Mouse (Mus musculus) testis, postnatal 14 days (tissue): ENCODE measurements around the gene Mypn.

Experiments used
- DNase-seq: peaks from one replicate; pipeline ENCODE4 v3.0.0; 2021; ENCODE audit warnings: low spot score

Gene Mypn

DNA sequence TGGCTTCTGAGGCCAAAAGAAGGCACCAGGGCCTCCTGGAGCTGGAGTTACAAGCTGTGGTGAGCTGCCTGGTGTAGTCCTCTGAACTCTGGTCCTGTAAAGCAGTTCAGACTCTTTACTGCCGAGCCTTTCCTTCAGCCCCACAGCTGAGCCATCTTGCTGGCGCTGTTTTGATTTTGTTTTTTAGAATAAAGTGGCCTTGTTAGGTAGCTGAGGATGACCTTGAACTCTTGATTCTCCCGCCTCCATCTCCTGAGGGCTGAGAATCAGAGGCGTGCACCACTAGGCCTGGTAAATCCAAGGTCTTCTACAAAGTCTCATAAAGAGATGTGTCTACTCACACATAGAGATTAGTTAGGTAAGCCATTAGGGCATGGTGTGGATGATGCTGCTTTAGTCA is 49.0 kb downstream of the Mypn start:
- DNase-seq: no peak

DNA sequence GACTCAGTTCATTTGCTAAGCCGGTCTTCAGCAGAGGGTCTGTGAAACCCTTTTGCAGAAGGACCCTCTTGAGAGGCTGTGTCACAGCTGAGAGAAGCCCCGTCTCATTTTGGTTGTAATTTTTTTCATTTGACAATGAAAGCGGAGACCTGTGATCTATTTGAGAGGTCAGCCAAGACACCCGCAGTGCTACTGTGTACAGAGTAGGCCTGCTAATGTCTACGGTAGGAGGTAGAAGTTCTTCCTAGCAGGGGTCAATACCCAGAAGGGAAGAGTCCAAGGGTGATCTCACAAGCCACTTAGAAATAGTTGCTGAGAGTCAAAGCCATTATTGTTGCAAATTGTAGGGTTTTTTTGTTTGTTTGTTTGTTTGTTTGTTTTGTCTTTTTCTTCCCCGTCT is 49.5 kb downstream of the Mypn start:
- DNase-seq: no peak

DNA sequence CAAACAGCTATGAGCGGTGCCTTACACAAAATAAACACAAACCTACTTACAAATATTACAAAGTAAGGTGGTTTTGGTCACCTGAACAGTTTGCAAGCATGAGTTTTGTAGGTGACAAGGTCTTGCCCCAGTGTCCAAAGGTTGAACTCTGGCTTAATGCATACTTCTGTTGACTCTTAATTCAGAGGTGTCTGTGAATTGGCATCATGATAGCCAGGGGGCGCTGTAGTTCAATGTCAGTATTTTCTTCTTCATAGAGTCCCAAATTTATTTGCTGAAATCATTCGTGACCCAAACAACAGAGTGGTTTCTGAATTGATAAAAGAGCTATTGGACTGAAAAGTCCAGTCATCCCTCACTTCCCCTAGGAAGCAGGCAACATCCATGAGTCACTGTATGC is 50.2 kb downstream of the Mypn start:
- no peak for DNase-seq

DNA sequence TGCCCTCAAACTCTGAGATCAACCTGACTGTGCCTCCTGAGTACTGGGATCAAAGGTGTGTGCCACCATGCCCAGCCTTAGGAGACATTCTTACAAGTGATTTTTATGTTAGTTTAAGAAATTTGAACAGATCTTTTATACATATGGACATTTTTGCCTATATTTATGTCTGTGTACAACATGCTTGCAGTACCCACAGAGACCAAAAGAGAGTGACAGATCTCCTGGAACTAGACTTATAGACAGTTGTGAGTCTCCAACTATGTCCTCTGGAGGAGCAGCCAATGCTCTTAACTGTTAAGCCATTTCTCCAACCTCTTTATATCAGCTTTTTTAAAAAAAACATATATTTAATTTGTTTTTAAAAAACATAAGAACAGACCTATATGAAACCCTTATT is 51.4 kb downstream of the Mypn start:
- DNase-seq: no peak

DNA sequence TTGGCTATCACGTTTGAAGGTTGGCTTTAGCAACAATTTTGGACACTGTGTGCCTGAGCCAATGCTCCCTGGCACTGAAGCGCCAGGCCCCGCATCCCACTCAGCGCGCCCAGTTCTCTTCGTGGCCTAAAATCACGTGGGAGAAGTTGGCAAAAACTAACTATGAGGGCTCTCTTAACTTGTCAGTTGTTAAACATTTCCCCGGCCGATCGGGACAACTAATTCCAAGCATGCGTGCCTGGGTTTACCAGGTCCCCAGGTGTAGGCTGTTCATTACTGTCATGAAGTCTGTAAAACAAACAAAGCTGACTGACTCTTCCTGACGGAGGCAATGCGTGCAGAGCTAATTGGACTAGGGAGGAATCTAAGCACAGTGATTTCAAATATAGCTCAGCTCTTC is 61.1 kb downstream of the Mypn start:
- peak; percentile 62 for DNase-seq

DNA sequence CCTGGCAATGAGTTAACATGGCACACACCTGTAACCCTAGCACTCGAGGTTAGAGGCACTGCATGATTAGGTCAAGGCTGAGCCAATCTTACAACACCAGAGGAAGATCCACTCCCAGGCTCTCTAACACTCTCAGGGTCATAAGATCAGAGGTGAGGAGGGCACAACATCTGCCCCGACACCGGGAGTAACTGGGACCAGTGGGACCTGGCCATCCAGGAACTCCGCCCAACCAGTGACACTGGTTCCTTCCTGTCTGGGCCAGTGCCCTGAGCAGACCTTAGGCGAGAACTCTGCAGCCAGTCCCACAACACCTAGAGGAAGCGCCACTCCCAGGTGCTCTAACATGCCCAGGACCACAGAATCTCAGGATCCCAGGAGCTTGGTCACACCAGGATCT is 67.3 kb downstream of the Mypn start:
- no peak for DNase-seq

DNA sequence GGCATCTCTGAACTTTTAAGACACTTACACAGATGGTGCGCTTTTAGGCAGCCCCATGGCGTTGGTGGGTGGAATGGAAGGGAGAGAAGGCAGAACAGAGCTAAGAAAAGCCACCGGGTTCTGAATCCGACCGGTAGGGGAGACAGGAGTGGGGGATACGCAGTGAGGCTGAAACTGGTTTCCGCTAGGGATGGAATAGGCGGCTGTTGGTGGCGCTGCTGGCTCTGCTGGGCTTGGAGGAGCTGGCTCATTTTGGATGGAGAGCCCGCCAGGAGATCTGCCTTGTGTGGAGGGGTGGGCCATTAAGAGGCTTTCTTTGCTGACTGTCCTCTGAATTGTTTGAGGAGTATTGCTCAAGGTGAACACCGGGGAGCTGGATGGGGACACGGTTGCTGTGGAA is 68.1 kb downstream of the Mypn start:
- no peak for DNase-seq

DNA sequence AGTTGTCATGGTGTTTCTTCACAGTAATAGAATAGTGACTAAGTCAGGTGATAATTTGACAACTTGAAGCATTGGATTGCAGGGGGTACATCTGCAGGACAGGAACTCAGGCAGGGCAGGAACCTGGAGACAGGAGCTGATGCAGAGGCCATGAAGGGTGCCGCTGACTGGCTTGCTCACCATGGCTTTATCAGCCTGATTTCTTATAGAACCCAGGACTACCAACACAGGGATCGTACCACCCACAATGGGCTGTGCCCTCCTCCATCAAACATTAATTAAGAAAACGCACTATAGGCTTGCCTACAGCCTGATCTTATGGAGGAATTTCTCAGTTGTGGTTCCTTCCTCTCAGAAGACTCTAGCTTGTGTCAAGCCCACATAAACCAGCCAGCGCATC is 70.4 kb downstream of the Mypn start:
- DNase-seq: no peak

DNA sequence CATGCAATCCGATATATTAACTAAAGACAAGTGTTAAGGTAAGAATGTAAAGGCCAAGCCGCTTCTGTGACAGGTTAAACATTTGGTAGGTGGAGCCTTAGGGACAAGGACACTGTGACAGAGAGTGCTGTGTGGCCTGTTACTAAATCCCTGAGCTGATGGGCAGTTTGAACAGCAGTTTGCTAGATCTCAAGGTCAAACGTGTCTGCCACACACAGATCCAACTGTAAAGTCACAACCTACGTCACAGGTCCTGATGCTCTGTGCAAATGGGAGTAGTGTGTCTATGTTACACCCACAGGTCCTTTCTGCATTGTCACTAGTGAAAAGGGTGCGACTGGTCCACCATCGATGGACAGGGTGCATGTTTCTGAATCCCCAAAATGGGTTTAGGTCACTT is 71.4 kb downstream of the Mypn start:
- no peak for DNase-seq

DNA sequence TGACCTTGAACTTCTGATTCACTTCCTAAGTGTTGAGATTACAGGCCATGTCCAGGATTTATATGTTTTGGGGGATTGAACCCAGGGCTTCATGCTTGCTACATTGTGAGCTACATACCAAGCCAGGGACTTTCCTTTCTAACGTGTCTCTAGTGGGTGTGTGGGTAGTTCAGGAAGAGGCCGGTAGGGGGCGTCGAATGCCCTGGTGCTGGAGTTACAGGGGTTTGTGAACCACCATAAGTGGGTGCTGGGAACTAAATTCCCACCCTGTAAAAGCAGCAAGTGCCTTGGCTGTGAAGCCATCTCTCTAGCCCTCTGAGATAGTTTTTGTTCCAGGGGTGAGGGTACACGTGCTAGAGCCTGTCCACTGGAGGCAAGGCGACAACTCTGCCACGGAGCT is 73.3 kb downstream of the Mypn start:
- peak; percentile 65 for DNase-seq

DNA sequence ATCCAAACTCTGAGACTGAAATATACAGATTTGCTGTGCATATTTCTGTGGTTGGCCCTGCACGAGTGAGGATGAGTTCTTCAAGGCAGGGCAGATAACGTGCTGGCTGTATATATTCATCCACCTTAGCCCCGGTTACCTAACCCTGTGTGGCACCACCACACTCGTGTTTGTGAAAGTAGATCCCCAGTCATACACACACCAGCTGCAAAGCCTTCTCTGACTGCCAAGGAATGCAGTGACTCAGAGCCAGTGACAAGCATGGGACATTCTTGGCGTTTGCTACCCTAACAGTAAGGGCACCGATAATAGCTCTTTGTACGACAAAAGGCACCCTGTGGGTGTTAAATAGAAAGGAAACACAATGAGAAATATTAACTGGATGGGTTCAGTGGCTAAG is 75.5 kb downstream of the Mypn start:
- no peak for DNase-seq

DNA sequence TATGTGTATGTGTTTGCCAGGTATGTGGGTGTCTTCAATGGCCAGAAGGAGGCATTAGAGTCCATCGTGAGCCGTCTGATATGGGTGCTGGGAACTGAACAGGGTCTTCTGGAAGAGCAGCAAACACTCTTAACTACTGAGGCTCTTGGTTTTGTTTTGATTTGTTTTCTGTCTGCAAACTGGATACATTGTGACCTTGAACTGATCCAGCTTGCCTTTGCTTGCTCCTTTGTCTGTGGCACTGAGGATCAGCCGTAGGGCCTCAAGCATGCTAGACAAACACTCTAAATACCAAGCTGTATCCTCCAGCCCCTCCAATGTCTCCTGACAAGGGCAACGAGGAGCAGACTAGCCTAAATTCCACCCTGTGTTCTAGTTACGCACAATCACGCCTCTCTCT is 76.6 kb downstream of the Mypn start:
- DNase-seq: no peak

DNA sequence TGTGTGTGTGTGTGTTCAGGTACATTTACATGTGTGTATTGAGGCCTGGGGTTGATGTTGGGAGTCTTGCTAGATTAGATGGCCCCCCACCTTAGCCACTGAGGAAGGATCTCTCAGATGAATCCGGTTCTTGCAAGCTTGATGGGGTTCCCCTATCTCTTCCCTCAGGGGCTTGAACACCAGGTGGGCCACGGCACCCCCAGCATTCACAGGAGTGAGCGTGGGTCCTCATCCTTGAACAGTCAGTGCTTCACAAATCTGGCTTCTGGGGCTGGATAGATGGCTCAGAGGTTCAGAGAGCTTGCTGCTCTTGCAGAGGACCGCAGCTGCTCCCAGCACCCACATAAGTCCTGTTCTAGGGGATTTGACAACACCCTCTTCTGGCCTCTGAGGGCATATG is 77.6 kb downstream of the Mypn start:
- DNase-seq: no peak

DNA sequence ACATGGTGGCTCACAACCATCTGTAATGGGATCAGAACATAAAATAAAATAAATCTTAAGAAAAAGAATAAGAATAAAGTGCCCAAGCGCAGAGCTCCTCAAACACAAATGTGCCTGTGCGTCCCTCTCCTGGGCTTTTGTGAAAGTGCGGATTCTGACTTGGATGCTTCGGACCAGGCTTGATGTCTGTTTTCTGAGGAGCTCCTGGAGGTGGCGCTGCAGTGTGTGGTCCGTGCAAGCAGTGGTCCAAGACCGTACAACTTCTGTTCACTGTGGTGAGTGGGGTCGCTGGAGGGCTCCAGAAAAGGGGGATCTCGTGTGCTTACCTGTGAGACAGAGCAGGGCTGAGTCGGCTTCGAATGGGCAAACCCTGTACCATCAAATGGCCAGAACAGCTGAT is 78.4 kb downstream of the Mypn start:
- DNase-seq: no peak

DNA sequence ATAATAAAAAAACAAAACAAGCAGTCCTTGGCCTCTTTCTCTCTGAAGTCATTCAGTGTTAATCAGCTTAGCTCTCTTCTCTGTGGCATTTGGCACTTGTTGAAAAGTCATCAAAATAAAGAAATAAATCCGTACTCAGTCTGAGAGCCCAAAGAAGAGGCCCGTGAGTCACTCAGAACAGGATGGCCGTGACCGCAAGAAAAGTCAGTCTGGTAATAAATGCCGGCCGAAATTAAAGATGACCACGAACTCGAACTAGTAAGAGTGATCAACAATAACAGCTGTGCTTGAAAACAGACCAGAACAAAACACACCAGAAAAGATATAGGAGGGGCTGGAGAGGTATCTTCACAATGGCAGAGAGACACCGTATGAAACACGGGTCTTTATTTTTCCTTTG is 79.7 kb downstream of the Mypn start:
- DNase-seq: no peak

DNA sequence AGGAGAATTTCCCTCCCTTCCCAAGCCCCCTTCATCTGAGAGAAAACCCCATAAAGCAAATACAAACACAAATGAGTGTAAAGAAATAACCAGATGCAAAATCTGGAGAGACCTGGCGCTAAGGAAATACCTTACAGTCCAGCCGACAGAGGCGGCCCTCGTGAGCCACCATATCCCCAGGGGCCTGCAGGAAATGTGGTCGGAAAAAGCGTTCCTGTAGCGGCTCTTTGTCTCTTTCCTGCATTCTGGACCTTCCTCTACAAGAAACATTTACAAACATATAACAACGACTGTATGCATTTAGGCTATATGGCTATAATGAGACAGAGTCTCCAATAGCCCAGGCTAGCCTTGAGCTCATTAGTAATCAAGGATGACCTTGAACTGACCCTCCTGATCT is 80.6 kb downstream of the Mypn start:
- DNase-seq: no peak

DNA sequence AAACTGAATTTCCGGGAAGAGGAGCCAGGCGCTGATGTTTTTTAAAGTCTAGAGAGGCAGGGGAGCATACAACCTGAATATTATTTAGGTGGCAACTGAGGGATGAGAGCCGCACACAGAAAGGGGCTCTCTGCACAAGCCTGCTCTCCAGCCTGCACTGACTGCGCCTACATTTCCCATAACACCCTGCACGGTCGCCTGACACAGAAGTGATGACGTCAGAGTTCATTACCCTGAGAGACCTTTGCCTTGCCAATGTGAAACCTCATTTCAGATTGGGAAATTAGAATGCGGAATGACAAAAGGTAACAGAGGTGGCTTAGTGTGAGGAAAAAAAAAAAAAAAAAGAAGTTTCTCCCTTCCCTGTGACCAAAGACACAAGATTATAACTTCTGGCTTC is 81.2 kb downstream of the Mypn start:
- DNase-seq: no peak

DNA sequence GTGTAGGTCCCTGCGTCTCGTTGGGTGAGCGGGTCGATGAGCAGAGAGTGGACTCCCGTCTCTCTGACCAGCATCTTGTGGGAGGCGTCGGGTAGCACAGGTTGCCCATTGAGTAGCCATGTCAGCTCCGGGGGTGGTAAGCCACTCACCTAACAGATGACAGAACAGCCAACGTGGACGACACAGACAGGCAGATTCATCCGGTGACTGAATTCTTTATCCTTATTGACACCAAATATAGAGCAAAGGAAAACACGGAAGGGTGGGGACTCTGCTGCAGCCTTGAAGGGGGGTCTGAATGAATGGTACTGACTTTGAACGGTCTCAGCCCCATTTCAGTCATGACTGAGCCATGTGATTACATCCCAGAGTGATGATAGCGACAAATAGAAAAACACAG is 81.8 kb downstream of the Mypn start:
- DNase-seq: no peak

DNA sequence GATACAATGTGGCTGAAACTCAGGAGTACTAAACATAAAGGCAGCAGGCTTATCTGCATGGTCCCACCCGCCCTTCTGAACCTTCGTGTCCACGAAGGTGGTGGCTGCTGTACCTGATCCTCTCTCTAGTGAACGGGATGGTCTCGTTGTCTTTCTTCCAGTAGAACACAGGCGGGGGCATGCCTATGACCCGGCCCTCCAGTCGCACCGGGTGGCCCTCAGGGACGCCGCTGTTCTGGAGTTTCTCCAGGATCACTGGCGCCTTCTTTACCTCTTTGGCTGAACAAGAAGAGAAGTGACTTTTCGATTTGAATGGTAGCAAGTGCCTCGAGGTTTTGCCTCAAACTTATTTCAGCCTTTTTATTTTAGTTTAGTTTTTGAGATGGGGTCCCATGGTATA is 83.8 kb downstream of the Mypn start:
- DNase-seq: no peak

DNA sequence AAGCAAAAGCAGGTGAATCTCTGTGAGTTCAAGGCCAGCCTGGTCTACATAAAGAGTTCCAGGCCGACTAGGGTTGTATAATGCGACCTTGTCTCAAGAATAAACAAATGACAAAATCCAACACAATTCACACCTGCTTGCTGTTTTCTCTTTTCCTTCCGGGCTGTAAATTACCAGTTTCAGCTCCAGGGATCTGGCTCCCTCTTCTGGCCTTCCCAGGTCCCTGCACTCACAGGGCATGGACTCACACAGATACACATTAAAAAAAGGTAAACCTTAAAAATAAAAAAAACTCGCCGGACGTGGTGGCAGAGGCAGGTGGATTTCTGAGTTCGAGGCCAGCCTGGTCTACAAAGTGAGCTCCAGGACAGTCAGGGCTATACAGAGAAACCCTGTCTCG is 86.2 kb downstream of the Mypn start:
- no peak for DNase-seq

DNA sequence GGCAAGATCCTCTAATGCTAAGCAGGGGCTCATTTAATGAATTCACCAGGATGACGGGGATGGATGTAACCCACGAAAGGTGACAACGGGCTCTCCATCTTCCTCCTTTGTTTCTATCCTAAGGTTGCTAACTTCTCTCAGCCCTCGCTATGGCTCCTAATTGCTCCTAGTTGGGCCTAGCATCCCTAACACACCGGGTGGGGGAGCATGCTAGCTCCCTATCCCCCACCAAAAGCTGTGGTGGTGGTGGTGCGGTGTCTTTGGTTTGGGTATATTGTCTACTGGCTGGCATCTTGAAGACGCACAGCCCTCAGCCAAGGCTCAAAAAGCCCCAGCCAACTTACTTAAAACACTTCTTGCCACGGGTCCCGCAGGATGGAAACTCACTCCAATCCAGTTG is 87.4 kb downstream of the Mypn start:
- DNase-seq: no peak

DNA sequence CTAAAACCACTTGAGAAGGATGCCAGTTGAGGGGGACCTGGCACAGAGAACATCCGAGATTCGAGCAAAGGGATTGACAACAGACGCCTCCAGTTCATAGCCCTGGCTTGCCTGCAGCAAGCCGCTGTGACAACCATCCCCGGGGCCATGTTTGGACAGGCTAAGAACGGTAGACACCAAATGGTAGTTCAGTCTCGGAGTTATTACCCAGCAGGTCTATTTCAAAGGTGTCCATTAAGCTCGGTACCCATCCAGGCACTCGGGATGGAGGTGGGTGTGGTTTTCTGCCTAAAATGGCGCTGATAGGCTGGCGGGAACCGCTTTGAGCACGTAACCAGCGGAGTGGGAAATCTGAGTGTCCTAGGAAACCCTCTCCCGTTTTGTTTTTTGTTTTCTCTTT is 87.9 kb downstream of the Mypn start:
- no peak for DNase-seq

DNA sequence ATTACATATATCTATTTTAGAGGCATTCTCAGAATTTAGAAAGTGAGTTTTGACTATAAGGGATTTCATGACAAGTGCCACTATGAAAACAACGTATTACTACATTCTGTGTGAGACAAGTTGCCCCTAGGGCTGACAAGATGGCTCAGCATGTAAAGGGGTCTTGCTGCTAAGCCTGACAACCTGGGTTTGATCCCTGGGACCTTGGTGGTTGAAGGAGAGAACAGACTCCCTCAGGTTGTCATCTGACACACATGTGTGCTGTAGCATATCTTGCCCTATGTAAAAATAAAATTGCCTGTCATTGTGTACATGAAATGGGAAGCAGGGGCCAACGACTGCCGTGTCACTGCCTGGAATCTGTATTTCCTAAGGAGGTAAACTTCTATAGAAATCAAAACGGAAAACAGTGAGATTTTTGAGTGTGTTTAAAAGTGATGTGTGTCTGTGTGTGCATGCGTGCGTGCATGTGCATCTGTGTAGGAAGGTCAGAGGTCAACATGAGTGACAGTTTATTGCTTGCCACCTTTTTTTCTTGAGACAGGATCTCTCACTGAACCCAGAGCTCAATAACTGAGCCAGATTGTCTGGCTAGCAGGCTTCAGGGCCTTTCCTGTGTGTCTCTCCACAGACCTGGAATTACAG is 89.9 kb downstream of the Mypn start:
- DNase-seq: no peak

DNA sequence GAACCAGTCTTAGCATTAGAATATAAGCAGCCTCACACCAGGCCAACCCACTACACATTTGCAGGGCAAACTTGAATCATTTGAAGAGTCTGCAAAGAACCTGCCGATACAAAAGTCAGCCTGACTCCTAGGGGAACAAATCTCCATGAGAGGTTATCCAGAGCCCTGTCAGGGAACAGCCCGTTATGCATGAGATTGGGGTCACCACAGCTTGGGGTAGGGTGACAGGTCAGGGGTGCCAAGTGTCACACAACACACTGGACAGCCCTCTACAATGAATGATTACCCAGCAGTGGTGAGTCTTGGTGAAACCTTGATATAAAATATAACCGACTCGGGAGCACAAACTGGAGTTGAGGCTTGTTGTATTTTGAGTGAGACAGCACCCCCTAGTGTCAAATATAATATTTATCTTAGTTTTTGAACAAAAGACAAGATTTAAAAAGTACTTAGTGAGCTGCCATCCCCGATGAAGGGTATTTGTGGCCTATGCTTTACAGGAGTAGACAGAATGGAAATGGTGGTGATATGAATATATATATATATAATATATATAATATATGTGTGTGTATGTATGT is 90.6 kb downstream of the Mypn start:
- no peak for DNase-seq

DNA sequence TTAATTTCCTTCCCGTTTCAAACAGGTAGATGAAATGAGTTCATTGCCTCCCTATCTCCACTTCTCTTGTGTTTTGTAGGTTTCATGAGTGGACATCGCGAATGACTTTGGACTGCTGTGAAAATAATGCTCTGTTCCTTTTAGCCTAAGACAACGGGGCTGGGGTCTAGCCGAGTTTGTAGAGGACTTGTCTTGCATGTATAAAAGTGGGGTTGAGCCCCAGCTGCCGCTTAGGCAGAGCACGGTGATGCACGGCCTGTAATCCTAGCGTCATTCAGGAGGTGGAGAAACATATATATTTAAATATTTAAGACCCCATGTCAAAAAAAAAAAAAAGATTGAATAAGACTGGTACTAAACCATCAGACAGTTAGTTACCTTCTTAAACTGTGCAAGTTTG is 103.1 kb downstream of the Mypn start:
- no peak for DNase-seq
